Mouse (Mus musculus): ENCODE measurements around the gene Sfmbt1.

GRCm38 (mm10) chr14:30719514-30719913 is 4.9 kb downstream of the Sfmbt1 start:
- TF ChIP-seq CTCF (IDR thresholded peaks at IDR 0.05; ENCODE audit: low read depth, low read length) (no peak), POLR2A (IDR thresholded peaks at IDR 0.05; ENCODE audit: extremely low read depth, insufficient read depth, low read length) (no peak)
